Mouse (Mus musculus): ENCODE results near the gene Csk.

DNA sequence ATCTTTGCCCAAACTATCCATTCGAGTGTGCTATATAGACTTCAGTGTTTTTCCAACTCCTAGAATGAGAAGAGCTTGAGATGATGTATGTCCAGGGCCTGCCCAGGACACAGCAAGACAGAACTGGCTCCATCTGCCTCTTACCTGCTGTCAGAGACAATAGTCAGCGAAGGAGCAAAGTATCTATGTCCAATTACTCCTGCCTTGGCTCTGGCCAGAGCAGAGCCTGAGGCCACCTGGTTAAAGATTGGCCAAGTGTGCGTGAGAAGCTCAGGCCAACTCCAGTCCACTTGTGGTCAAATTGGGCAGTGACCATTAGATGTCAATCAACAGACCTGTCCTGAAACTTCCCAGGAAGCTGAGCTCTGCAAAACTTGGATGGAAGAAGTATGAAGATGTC lies 16.1 kb upstream of the Csk start:
- no peak for TF ChIP-seq POLR2A (IDR thresholded peaks at IDR 0.05; ENCODE audit: insufficient read depth, low read depth, low read length)
- TF ChIP-seq CTCF (IDR thresholded peaks at IDR 0.05; ENCODE audit: insufficient read depth, low read depth, low read length), result no peak
